Mouse (Mus musculus) liver, embryonic 15.5 days (tissue): ENCODE data around the gene Rhbdf1. TPM values are rescaled to one million over a fixed set of nuclear protein-coding genes. Genes with fewer than 3 reads are reported as not detected.

Experiments used
- ATAC-seq: fragments of 200-750 bp; cut with Nextera tagmentation; 2 replicates; pipeline ENCODE4 v1.8.0; 2017; ENCODE audit warnings: moderate number of reproducible peaks, mild to moderate bottlenecking, moderate library complexity; ENCODE audit not compliant: insufficient read depth
- H3K27ac ChIP-seq: fragments of 300-500 bp; sonication (generic); replicated peaks from 2 replicates; pipeline ENCODE4 v1.5.1; 2015; ENCODE audit warnings: mild to moderate bottlenecking, inconsistent platforms
- H3K27me3 ChIP-seq: fragments of 300-500 bp; sonication (generic); 2 replicates; pipeline ENCODE4 v1.6.1; 2015; ENCODE audit warnings: mild to moderate bottlenecking, inconsistent platforms
- H3K36me3 ChIP-seq: fragments of 300-500 bp; sonication (generic); replicated peaks from 2 replicates; pipeline ENCODE4 v1.6.1; 2015; ENCODE audit warnings: moderate library complexity, mild to moderate bottlenecking, inconsistent platforms
- H3K4me1 ChIP-seq: fragments of 300-500 bp; sonication (generic); replicated peaks from 2 replicates; pipeline ENCODE4 v1.6.1; 2015; ENCODE audit warnings: inconsistent platforms
- H3K4me2 ChIP-seq: fragments of 300-500 bp; sonication (generic); 2 replicates; pipeline ENCODE4 v1.6.1; 2015; ENCODE audit warnings: moderate library complexity, mild to moderate bottlenecking, inconsistent platforms
- H3K4me3 ChIP-seq: fragments of 300-500 bp; sonication (generic); replicated peaks from 2 replicates; pipeline ENCODE4 v1.5.1; 2015; ENCODE audit warnings: mild to moderate bottlenecking, inconsistent platforms
- H3K9ac ChIP-seq: fragments of 300-500 bp; sonication (generic); 2 replicates; pipeline ENCODE4 v1.6.1; 2015; ENCODE audit warnings: moderate library complexity, mild to moderate bottlenecking, inconsistent platforms
- H3K9me3 ChIP-seq: fragments of 300-500 bp; sonication (generic); replicated peaks from 2 replicates; pipeline ENCODE4 v1.6.1; 2016; ENCODE audit warnings: inconsistent platforms
- WGBS: fragments of 180-500 bp; shearing (Covaris S2); methylation state at CpG from one replicate; pipeline ENCODE4 v1.1.7; 2015; ENCODE audit warnings: mixed read lengths; ENCODE audit not compliant: insufficient replicate concordance; 5-methylcytosine and 5-hydroxymethylcytosine counted together
- polyA plus RNA-seq: library from polyadenylated mRNA; unstranded; fragments of >200 nt; fragmentation: Nextera tagmentation; extraction: Ambion mirVana; gene quantifications from 2 replicates; pipeline ENCODE4 v1.2.1, GENCODE M21; 2015

Rhbdf1 gene
- polyA plus RNA-seq, 1 experiment from 2014 or later, result 5.1 TPM

GRCm38 (mm10) chr11:32227555-32227954 lies 5.5 kb upstream of the Rhbdf1 start:
- no peak for ATAC-seq
- Histone ChIP-seq H3K27me3 (peaks cover 35% of the 10 kb centered on the region), H3K9ac (peak overlapping the region; percentile 95; the same call in 1 of the 2 replicates), H3K4me2 (peak overlapping the region; percentile 93), H3K4me1 (peaks cover 53% of the 10 kb centered on the region), H3K4me3 (peak overlapping the region; percentile 85), H3K9me3 (no peaks in the 10 kb centered on the region), H3K36me3 (peaks cover 40% of the 10 kb centered on the region), H3K27ac (0 out of 2 replicates have a peak overlapping the region, but pooled peaks have one; percentile 85)
- WGBS, result 88% methylated on average over 9 of the region's 9 CpGs

- Histone ChIP-seq H3K4me3 (peak overlapping the region; percentile 85), H3K9me3 (no peaks in the 10 kb centered on the region), H3K27ac (peak overlapping the region; percentile 85), H3K27me3 (peaks cover 40% of the 10 kb centered on the region), H3K4me1 (peaks cover 58% of the 10 kb centered on the region), H3K36me3 (peaks cover 35% of the 10 kb centered on the region), H3K4me2 (peak overlapping the region; percentile 93), H3K9ac (peak overlapping the region; percentile 95)
- no peak for ATAC-seq
- 23% methylated on average over 1 of the region's 1 CpGs for WGBS
Measured at GRCm38 (mm10) chr11:32227041-32227440, 4.9 kb upstream of the Rhbdf1 start.

DNA sequence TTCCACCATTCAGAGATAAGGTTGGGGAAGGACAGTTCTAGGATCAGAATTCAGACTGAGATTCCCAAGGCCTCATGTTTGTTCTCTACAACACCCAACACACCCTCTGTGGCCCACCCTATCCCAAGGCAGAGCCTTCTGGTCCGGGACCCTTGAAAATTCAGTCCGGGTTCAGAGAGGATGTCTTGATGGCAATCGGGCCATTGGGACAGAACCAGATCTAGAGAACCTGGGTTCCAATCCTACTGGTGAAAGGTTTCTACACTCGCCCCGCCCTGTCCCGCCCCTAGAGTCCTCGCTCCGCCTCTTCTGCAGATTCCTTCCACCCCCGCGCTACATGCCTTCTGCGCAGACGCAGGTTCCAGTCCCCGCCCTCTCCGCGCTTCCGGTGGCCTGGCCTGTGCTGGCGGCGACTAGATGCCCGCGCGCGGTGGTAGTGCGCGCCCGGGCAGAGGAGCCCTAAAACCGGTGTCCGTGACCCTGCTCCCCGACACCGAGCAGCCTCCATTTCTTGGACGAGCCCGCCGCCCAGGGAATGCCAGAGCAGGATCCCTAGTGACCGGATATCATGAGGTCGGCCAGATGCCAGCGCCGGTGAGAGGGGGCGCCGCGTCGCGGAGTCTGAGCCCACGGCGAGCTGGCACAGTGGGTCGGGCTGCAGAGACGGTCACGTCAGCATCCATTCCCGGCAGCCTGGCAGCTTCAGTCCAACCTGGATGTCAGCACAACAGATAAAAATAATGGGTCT lies 4.2 kb upstream of the Rhbdf1 start, which contains the start of gene Mpg:
Gene Mpg (plus strand): TSS at position 382 of the 748 bp plus-strand sequence.
- H3K9me3 ChIP-seq, result no peaks in the 10 kb centered on the region

DNA sequence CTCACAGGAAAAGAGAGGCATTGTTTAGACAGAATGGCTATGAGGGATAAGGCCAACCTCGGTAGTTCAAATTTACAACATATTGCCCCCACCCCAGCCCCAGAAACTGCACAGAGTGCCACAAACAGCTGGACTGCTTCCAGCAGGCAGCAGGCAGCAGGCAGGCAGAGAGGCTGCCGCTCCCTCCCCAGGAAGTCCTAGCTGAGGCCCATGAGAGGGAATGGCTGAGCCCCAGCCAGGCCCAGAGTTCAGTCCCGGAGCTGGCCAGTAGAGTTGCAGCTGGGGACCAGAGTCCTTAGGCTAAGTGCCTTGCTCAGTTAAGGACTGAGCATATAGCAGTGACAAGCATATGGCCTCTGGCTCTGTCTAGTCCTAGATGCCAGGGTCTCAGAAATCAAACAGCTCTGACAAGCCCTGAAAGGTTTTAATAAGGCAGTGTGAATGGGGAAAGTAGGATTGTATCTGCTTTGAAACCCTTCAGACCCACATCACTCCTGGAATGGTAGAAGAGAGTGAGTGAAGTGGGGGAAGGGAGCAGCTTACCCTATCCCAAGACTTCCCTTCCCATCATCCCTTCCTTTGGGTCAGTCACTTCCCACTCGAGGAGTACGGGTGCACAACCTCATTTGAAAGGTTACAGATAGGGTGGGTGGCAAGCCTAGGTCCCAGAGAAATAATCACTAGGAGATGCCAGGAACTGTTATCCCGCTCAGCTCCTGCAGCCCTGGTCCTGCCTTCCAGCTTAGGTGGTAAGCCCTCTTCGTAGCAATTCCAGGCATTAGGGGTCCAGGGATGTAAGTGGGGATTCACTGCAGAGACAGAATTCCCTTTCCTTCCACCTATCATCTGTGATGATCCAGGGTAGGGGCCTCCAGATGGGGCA lies 3.4 kb upstream of the Rhbdf1 start:
- H3K9ac ChIP-seq, result no peak overlapping the region
- WGBS, result 41% methylated on average over 7 of the region's 7 CpGs
- ATAC-seq, result no peak
- peak overlapping the region; percentile 93; the same call in 1 of the 2 replicates for H3K4me2 ChIP-seq
- peaks cover 19% of the 10 kb centered on the region for H3K36me3 ChIP-seq
- peaks cover 69% of the 10 kb centered on the region for H3K4me1 ChIP-seq
- peak overlapping the region; percentile 60 for H3K27ac ChIP-seq
- peak overlapping the region; percentile 85; the same call in 1 of the 2 replicates for H3K4me3 ChIP-seq
- peaks cover 56% of the 10 kb centered on the region for H3K27me3 ChIP-seq
- H3K9me3 ChIP-seq, result no peaks in the 10 kb centered on the region

More for the DNA sequence above, 4.2 kb upstream of the Rhbdf1 start, which contains the start of gene Mpg:
- Histone ChIP-seq H3K4me1 (peaks cover 65% of the 10 kb centered on the region), H3K4me2 (peak within 1 kb of the TSS; percentile 93), H3K27ac (peak within 1 kb of the TSS; percentile 85), H3K36me3 (peaks cover 27% of the 10 kb centered on the region), H3K27me3 (peaks cover 47% of the 10 kb centered on the region), H3K9ac (peak within 1 kb of the TSS; percentile 95), H3K4me3 (peak within 1 kb of the TSS; percentile 85)
- WGBS, result 3% methylated on average over 47 of the region's 47 CpGs
- peak; percentile 86 for ATAC-seq

DNA sequence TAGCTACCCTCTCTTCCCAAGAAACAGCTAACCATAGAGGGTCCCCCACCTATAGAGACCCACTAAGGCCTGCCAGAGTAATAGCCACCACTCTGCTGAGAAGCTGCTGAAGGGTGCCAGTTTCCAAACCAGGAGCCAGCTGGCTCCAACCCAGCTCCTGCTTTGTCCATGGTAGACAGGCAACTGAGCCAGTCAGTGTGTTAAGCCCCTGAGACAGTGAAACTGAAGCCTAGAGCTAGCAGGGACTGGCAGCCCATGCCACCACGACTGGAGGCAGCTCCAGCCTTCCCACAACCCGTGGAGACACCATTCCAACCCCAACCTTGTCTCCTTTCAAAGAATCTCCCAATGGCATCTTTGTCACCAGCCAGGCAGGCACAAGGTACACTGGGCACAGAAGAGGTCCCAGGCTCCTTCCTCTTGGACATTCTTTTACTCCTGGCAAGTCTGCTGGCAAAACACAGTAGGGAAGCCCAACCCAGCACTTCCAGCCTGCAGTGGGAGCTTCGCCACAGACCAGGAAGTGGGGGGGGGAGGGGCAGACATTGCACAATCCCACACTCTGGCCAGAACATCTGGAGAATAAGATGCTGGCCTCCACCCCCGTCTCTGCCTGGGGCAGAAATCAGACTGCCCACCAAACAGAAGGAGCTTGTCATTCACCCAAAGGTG lies 2.5 kb upstream of the Rhbdf1 start:
- peaks cover 10% of the 10 kb centered on the region for H3K36me3 ChIP-seq
- no peak overlapping the region for H3K4me3 ChIP-seq
- 7% methylated on average over 4 of the region's 4 CpGs for WGBS
- H3K4me1 ChIP-seq, result peaks cover 69% of the 10 kb centered on the region
- no peak overlapping the region for H3K9ac ChIP-seq
- no peaks in the 10 kb centered on the region for H3K9me3 ChIP-seq
- peaks cover 64% of the 10 kb centered on the region for H3K27me3 ChIP-seq
- 0 out of 2 replicates have a peak overlapping the region, but pooled peaks have one; percentile 9 for H3K4me2 ChIP-seq
- ATAC-seq, result no peak
- H3K27ac ChIP-seq, result peak overlapping the region; percentile 60

DNA sequence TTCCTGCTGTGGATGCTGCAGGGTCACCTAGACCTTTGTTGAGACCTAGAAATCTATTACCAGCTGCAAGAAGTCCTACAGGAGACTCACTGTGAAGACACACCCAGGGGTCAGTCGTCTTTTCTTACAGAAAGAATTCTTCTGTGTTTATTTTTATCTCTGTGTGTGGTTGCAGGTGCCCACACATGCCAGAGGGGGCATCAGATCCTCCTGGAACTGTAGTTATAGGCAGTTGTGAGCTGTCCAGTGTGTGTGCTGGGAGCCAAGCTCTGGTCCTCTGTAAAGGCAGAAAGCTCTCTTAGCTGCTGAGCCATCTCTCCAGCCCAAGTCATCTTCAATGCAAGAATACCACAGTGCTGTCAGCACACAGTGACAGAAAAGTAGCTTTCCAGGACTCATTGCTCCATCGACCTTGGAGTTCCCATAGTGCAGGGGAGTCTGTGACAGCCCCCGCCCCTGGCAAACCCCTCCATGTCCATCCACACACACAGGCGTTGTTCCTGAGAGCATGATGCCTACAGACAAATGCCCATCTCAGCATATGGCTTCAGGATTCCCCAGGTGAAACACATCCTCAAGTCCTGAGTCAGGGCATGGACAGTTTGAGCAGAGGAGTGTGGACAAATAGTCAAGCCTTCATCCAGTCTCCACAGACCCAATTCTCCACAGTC lies 1.3 kb upstream of the Rhbdf1 start:
- no peak for ATAC-seq
- Histone ChIP-seq H3K9me3 (no peaks in the 10 kb centered on the region), H3K4me3 (no peak overlapping the region), H3K27ac (no peak overlapping the region), H3K36me3 (no peaks in the 10 kb centered on the region), H3K4me1 (peaks cover 65% of the 10 kb centered on the region), H3K4me2 (no peak overlapping the region), H3K27me3 (peaks cover 76% of the 10 kb centered on the region), H3K9ac (no peak overlapping the region)
- 50% methylated on average over 4 of the region's 4 CpGs for WGBS

DNA sequence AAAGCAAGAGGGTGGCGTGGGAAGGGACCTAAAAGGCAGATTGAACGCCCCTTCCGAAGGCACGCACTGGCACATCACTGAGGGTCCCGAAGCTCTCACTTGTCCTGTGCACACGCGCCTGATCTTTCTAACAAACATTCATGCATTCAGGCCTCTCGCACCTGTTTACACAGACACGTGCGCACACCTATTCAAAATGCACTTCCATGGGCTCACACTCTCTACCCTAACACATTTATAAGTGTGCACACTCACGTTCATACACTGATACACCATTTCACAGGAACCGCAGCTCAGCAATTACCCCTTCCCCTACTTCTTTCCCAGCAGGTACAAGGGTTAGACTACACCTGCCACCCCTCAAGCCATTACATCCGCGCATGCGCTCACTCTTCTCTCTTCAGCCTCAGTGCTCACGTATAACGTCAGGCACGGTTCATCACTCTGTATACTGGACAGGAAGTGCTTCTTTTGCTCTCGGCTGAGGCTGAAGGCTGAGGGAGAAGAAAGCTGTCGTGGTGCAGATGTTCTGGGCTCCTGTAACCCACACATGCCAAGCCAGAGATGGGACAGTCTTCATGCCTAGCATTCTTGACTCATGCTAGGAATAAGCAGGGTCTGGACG lies 582 bp upstream of the Rhbdf1 start:
- no peak overlapping the region for H3K27ac ChIP-seq

DNA sequence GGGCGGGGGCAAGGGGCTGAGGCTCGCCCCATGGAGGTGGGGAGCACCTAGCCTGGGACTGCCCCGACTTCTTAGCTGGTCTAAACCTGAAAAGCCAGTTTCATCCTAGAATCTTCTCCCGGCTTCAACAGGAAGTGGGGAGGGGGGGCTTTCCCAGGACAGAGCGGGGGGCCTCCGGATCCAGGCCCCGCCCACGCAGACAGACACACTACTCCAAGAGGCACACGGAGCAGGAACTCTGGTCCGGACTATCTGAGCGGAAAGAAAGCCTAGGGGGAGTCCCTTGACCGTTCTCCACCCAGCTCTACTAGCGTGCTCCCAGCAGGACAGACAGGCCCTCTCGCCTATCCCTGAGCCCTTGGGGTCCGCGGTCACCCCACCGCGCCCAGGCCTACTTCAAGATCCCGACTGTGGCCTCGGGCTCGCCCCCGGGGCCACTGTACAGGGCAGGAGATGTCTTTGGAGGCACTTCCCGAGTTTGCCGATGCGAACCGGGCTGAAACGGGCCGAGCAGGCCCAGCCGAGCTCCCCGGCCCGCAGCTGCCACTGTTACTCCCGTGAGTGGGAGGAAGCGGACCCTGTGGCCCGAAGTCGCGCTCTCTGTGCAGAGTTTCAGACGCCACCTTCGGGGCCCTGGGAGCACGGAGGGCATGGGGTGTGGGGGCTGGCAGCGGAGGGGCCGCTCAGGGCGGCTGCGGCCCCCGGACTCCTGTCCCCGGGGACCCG lies 712 bp downstream of the Rhbdf1 start:
- WGBS, result 2% methylated on average over 46 of the region's 46 CpGs
- H3K4me2 ChIP-seq, result peak overlapping the region; percentile 73
- peak overlapping the region; percentile 61 for H3K4me3 ChIP-seq
- peak overlapping the region; percentile 57 for H3K9ac ChIP-seq
- H3K36me3 ChIP-seq, result no peaks in the 10 kb centered on the region
- H3K27me3 ChIP-seq, result peaks cover 85% of the 10 kb centered on the region
- peak; percentile 13; the same call in 1 of the 2 replicates for ATAC-seq
- no peaks in the 10 kb centered on the region for H3K9me3 ChIP-seq
- H3K27ac ChIP-seq, result peak overlapping the region; percentile 53; the same call in 1 of the 2 replicates
- H3K4me1 ChIP-seq, result peaks cover 56% of the 10 kb centered on the region

More for the DNA sequence above, 582 bp upstream of the Rhbdf1 start:
- Histone ChIP-seq H3K4me3 (peak overlapping the region; percentile 61), H3K27me3 (peaks cover 84% of the 10 kb centered on the region), H3K9me3 (no peaks in the 10 kb centered on the region), H3K4me2 (peak overlapping the region; percentile 73), H3K9ac (peak overlapping the region; percentile 57; the same call in 1 of the 2 replicates), H3K36me3 (no peaks in the 10 kb centered on the region), H3K4me1 (peaks cover 58% of the 10 kb centered on the region)
- ATAC-seq, result no peak
- WGBS, result 10% methylated on average over 21 of the region's 21 CpGs

DNA sequence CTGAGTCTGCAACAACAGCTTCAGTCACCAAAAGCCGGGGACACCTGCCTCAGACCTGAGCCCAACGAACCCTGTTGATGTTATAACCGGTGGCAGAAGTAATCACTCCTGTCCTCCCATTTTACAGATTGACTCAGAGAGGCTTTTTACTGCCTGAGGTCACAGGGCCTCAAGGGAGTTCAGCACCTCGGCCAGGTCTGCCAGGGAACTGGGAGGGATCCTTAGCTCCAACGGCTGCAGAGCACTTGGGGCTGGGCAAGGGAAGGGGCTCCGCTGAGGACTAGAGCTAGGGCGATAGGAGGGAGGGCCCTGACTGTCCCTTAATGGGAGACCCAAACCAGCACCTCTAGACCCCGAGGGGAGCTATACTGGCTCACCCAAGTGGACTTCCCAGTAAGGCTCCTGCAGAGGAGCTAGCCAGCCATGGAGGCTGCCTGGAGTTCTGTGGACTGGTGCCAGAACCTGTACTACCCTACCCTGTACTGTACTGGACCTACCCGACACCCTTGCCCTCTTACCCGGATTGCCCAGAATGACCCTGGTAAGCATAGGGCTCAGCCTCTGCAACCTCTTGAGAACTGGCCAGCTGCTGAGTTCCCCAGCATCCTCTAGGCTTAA lies 1.4 kb downstream of the Rhbdf1 start:
- Histone ChIP-seq H3K4me3 (peak overlapping the region; percentile 61), H3K9me3 (no peaks in the 10 kb centered on the region), H3K9ac (no peak overlapping the region), H3K4me2 (peak overlapping the region; percentile 73), H3K27me3 (peaks cover 82% of the 10 kb centered on the region), H3K4me1 (peaks cover 51% of the 10 kb centered on the region), H3K36me3 (no peaks in the 10 kb centered on the region), H3K27ac (no peak overlapping the region)
- 38% methylated on average over 10 of the region's 10 CpGs for WGBS
- ATAC-seq, result no peak
